Mouse (Mus musculus) forebrain, postnatal 0 days (tissue): ENCODE results near the gene Galnt11. TPM values are rescaled to one million over a fixed set of nuclear protein-coding genes. Genes with fewer than 3 reads are reported as not detected.
"Not testable (repeated sequence)": the region's sequence is repeated elsewhere in the genome, so short reads cannot be mapped to it uniquely, and the experiment has no call there.

Experiments
- ATAC-seq: fragments of 200-750 bp; cut with Nextera tagmentation; 2 replicates; pipeline ENCODE4 v1.8.0; 2017; ENCODE audit warnings: mild to moderate bottlenecking, moderate library complexity
- DNase-seq: peaks from one replicate; pipeline ENCODE4 v3.0.0-alpha.2; 2015
- H3K27ac ChIP-seq: fragments of 300-500 bp; sonication (generic); 2 replicates; pipeline ENCODE4 v1.5.1; 2014; ENCODE audit warnings: low read depth, mild to moderate bottlenecking, antibody characterized with exemption, low read length, moderate library complexity, mixed read lengths
- H3K27me3 ChIP-seq: fragments of 300-500 bp; sonication (generic); 2 replicates; pipeline ENCODE4 v1.6.1; 2014; ENCODE audit warnings: mild to moderate bottlenecking, low read length, mixed read lengths; ENCODE audit not compliant: insufficient read depth
- H3K36me3 ChIP-seq: fragments of 300-500 bp; sonication (generic); 2 replicates; pipeline ENCODE4 v1.6.1; 2014; ENCODE audit warnings: mild to moderate bottlenecking, moderate library complexity; ENCODE audit not compliant: insufficient read depth
- H3K4me1 ChIP-seq: fragments of 300-500 bp; sonication (generic); 2 replicates; pipeline ENCODE4 v1.6.1; 2014; ENCODE audit warnings: antibody characterized with exemption; ENCODE audit not compliant: insufficient read depth
- H3K4me2 ChIP-seq: fragments of 300-500 bp; sonication (generic); 2 replicates; pipeline ENCODE4 v1.6.1; 2014; ENCODE audit warnings: low read depth, mild to moderate bottlenecking, moderate library complexity
- H3K4me3 ChIP-seq: fragments of 300-500 bp; sonication (generic); 2 replicates; pipeline ENCODE4 v1.5.1; 2014; ENCODE audit warnings: low read depth, low read length, mixed read lengths
- H3K9ac ChIP-seq: fragments of 300-500 bp; sonication (generic); 2 replicates; pipeline ENCODE4 v1.6.1; 2014; ENCODE audit warnings: mild to moderate bottlenecking
- H3K9me3 ChIP-seq: fragments of 300-500 bp; sonication (generic); 2 replicates; pipeline ENCODE4 v1.6.1; 2016; ENCODE audit warnings: low read length
- CTCF ChIP-seq: sonication (generic); IDR thresholded peaks from 2 replicates; pipeline ENCODE4 v1.5.1; 2016; ENCODE audit warnings: antibody characterized with exemption, control low read depth, low read depth
- WGBS: fragments of 180-500 bp; shearing (Covaris S2); extraction: QIAGEN DNeasy Blood & Tissue Kit; methylation state at CpG from one replicate; pipeline ENCODE4 v1.1.7; 2014; 5-methylcytosine and 5-hydroxymethylcytosine counted together
- polyA plus RNA-seq: library from polyadenylated mRNA; unstranded; fragments of >200 nt; fragmentation: Nextera tagmentation; extraction: Ambion mirVana; gene quantifications from 2 replicates; pipeline ENCODE4 v1.2.1, GENCODE M21; 2015
- total RNA-seq: library from RNA; depleted of rRNA; stranded (reverse); fragments of >200 nt; gene quantifications from 2 replicates; pipeline ENCODE4 v1.2.3, GENCODE M21; 2014; rRNA removed

The Galnt11 gene
- total RNA-seq: 55.1 and 57.1 TPM in 2 replicates
- 34.6 and 43.8 TPM in 2 replicates for polyA plus RNA-seq

DNA sequence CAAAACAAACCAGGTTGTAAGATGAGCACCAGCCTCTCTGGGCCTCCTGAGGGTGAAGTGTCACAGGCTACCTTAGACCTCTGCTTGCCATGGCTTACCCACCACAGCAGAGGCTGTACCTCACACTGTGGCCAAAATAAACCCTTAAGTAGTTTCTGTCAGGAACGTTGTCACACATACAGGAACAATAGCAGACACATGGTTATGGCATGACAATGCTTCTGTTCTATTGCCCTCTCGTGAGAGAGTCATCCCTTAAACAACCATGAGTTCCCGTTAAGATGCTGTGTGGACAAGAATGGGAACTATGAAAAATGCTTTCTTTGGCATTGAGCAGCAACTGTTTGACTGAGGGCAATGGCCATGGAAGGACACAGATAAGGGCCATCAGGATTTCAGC lies at the start of gene Galnt11:
Gene Galnt11, plus strand, starts transcription at position 301 of the 400 bp plus-strand sequence.
- WGBS: 89% methylated on average over 3 of the region's 3 CpGs
- ATAC-seq (no peak), DNase-seq (no peak)
- Histone ChIP-seq H3K4me2 (peak within 1 kb of the TSS; percentile 62), H3K36me3 (no peaks in the 10 kb centered on the region), H3K27ac (peak within 1 kb of the TSS; percentile 89), H3K4me3 (peak within 1 kb of the TSS; percentile 56), H3K4me1 (peaks cover 5% of the 10 kb centered on the region), H3K27me3 (no peaks in the 10 kb centered on the region), H3K9ac (peak within 1 kb of the TSS; percentile 68), H3K9me3 (no peaks in the 10 kb centered on the region)
- no peak for TF ChIP-seq CTCF

DNA sequence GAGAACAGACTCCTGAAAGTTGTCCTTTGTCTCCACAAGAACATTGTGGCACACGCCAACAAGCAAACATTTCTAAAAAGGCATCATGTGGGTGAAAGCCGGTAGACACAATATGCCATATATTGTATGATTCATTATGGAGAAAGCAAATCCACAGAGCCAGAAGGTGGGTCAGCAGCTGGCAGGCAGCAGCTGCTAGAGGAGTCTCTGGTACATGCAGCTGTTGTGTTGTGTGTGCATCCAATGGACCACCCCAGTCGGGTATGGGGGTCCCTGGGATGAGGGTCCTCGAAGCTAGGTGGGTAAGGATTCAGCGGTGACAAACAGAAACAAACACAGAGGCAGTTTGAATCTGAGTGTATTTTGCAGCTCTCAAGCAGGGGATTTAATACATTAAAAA lies 43.8 kb upstream of the Galnt11 start:
- H3K36me3 ChIP-seq, H3K9ac ChIP-seq, H3K27me3 ChIP-seq, H3K27ac ChIP-seq, DNase-seq, H3K4me1 ChIP-seq, H3K4me2 ChIP-seq, ATAC-seq, H3K4me3 ChIP-seq, H3K9me3 ChIP-seq: not testable (repeated sequence)
- 94% methylated on average over 5 of the region's 5 CpGs for WGBS

DNA sequence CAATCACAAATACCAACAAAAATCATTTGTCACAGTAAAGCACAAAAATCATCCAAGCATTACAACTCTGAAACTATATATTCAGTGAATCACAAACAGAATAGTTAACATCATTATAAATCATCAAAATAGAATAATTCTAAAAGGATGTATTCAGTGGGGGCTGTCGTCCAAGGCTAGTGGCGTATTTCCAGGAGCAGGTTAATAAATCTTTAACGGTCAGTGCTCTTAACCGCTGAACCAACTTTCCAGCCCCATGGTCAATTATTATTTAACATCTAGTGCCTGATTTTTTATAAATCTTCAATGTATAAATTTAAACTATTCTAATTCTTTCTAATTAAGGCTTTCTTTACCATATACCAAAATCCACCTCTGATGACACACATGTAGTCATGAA lies 43.2 kb upstream of the Galnt11 start:
- not testable (repeated sequence) for H3K36me3 ChIP-seq, H3K9me3 ChIP-seq, H3K4me2 ChIP-seq, H3K27ac ChIP-seq, ATAC-seq, H3K4me3 ChIP-seq, H3K4me1 ChIP-seq, H3K27me3 ChIP-seq, H3K9ac ChIP-seq, DNase-seq
- 89% methylated on average over 4 of the region's 4 CpGs for WGBS

DNA sequence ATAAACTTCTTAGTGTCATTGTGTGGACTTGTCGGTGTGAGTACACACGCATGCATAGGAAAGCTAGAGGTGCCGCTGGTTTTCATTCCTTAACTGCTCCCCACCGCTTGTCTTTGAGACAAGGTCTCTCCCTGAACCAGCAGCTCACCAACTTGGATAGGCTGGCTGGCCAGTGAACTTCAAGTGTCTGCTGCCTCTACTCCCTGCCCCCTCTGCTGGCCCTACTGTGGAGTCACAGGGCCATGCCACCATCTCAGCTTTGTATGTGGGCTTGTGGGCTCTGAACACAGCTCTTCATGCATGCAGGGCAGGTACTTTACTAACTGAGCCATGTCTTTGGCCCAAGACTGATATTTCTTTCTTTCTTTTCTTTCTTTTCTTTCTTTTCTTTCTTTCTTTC lies 42.4 kb upstream of the Galnt11 start:
- DNase-seq (no peak), ATAC-seq (no peak)
- H3K4me3 ChIP-seq: no peak overlapping the region
- no peaks in the 10 kb centered on the region for H3K4me1 ChIP-seq
- no peaks in the 10 kb centered on the region for H3K9me3 ChIP-seq
- H3K4me2 ChIP-seq: no peak overlapping the region
- H3K9ac ChIP-seq: no peak overlapping the region
- WGBS: 91% methylated on average over 4 of the region's 4 CpGs
- TF ChIP-seq CTCF: 0 out of 2 replicates have a peak, but pooled peaks have one; percentile 6
- no peak overlapping the region for H3K27ac ChIP-seq
- no peaks in the 10 kb centered on the region for H3K27me3 ChIP-seq
- no peaks in the 10 kb centered on the region for H3K36me3 ChIP-seq

GRCm38 (mm10) chr5:25179936-25180488 lies 41.7 kb upstream of the Galnt11 start:
- TF ChIP-seq CTCF: no peak
- WGBS: 91% methylated on average over 3 of the region's 3 CpGs
- no peaks in the 10 kb centered on the region for H3K36me3 ChIP-seq

DNA sequence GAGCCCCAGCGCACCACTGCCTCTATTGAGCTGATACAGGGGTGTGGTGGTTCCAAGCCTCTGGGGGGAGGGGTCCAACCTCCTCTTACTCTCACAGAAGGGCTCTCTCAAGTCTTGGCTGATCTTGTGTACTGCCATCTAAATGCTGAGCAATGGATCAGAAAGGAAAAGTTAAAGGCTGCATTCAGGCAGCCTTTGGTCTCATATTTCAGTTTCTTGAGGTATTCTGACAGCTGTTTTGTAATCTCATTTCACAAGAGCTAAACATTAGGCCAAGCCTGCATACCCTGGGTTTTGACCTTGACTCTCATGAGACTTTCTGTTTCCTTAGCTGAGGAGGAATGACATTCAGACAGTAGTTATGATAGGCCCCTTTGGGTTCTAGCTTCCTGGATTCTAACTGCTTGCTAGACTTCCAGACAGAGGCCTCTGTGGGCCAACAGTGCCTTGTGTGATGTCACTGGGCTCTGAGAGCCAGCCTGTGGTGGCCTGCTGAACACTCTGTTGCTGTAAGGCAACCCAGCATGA lies 40.6 kb upstream of the Galnt11 start, which contains the start of gene Galntl5:
Gene Galntl5, plus strand, starts transcription at position 457 of the 528 bp plus-strand sequence.
- Histone ChIP-seq H3K27ac (no peak within 1 kb of the TSS), H3K9me3 (no peaks in the 10 kb centered on the region), H3K36me3 (no peaks in the 10 kb centered on the region), H3K9ac (no peak within 1 kb of the TSS), H3K4me2 (no peak within 1 kb of the TSS), H3K27me3 (no peaks in the 10 kb centered on the region), H3K4me3 (no peak within 1 kb of the TSS), H3K4me1 (no peaks in the 10 kb centered on the region)
- 90% methylated on average over 1 of the region's 1 CpGs for WGBS
- no peak for ATAC-seq
- DNase-seq: no peak
- TF ChIP-seq CTCF: no peak

More at GRCm38 (mm10) chr5:25179936-25180488, 41.7 kb upstream of the Galnt11 start:
- ATAC-seq (no peak), DNase-seq (no peak)
- Histone ChIP-seq H3K4me2 (no peak overlapping the region), H3K27me3 (no peaks in the 10 kb centered on the region), H3K4me3 (no peak overlapping the region), H3K27ac (no peak overlapping the region), H3K4me1 (no peaks in the 10 kb centered on the region), H3K9ac (no peak overlapping the region), H3K9me3 (no peaks in the 10 kb centered on the region)

- Histone ChIP-seq H3K4me2 (no peak overlapping the region), H3K9me3 (no peaks in the 10 kb centered on the region)
- WGBS: 77% methylated on average over 4 of the region's 4 CpGs
Measured at GRCm38 (mm10) chr5:25183595-25183994, 38.1 kb upstream of the Galnt11 start.

More at GRCm38 (mm10) chr5:25183595-25183994, 38.1 kb upstream of the Galnt11 start:
- no peak for ATAC-seq
- H3K27ac ChIP-seq: no peak overlapping the region
- no peak for DNase-seq
- H3K27me3 ChIP-seq: no peaks in the 10 kb centered on the region
- no peak overlapping the region for H3K9ac ChIP-seq
- no peaks in the 10 kb centered on the region for H3K36me3 ChIP-seq
- H3K4me1 ChIP-seq: no peaks in the 10 kb centered on the region
- no peak overlapping the region for H3K4me3 ChIP-seq
- no peak for TF ChIP-seq CTCF
